Mouse (Mus musculus) urinary bladder, postnatal 0 days (tissue): ENCODE data around the gene Vmn1r210. TPM values are rescaled to one million over a fixed set of nuclear protein-coding genes. Genes with fewer than 3 reads are reported as not detected.

Source experiments
- polyA plus RNA-seq: library from polyadenylated mRNA; unstranded; fragments of >200 nt; fragmentation: Nextera tagmentation; extraction: Ambion mirVana; gene quantifications from 2 replicates; pipeline ENCODE4 v1.2.1, GENCODE M21; 2015

Gene Vmn1r210
- not detected in 2 replicates for polyA plus RNA-seq

GRCm38 (mm10) chr13:22831248-22831647 lies at the start of gene Vmn1r210:
Gene Vmn1r210 (minus strand): TSS chr13:22831348.

DNA sequence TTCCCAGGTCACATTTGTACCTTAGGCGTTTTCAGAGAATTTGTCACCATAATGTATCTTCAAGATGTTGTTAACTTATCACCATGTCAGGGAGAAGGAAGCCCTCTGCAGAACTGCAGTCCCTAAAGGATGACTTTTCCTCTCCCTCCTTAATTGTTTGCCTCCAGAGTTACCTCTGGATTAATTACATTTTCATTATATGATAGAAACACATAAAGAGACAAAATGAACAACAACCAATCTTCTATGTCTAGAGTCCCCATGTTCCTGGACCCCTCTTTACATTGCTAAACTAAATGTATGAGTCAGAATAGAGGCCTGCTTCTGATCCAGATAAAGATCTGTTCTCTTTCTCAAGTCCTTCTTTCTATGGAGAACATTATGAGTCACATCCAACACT lies 26.3 kb upstream of the Vmn1r210 start, which contains the start of gene Vmn1r211:
Vmn1r211 (minus strand) TSS at position 101 of the 400 bp plus-strand sequence.

GRCm38 (mm10) chr13:22809582-22809981 lies 21.6 kb downstream of the Vmn1r210 start, which contains the start of gene Vmn1r209:
Gene Vmn1r209 (minus strand): TSS chr13:22809682.

DNA sequence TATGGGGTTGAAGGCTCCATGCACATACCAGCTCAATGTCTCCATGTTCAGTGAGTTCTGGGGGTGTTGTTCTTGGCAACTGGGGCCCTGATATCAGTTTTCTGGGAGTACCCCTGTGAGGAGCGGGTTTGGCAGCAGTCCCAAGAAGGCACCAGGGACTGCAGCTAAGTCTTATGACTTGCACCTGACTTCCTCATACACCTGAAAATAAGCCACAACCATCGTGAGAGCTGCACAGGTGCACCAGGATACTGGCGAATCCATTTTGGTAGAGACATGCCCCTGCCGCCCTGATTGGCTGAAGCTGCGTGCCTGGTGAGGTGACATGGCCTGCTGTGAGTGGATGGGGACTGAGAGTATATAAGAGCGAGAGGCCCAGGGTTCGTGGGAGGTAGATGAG lies 53.8 kb downstream of the Vmn1r210 start, which contains the start of gene Vmn1r208:
Vmn1r208 (minus strand) TSS at position 101 of the 400 bp plus-strand sequence.

Other genes with a start within 250 kb of the Vmn1r210 start
- gene Vmn1r205, start 238.3 kb downstream of the Vmn1r210 start, polyA plus RNA-seq = not detected in 2 replicates
- gene Vmn1r206, start 207.1 kb downstream of the Vmn1r210 start, polyA plus RNA-seq = not detected in 2 replicates
- not detected in 2 replicates for gene Vmn1r207-ps, start 101.7 kb downstream of the Vmn1r210 start, polyA plus RNA-seq
- gene Vmn1r208, start 53.9 kb downstream of the Vmn1r210 start, polyA plus RNA-seq = not detected in 2 replicates
- not detected in 2 replicates for gene Vmn1r209, start 21.7 kb downstream of the Vmn1r210 start, polyA plus RNA-seq
- not detected in 2 replicates for gene Vmn1r211, start 26.2 kb upstream of the Vmn1r210 start, polyA plus RNA-seq
- gene Vmn1r212, start 52.9 kb upstream of the Vmn1r210 start, polyA plus RNA-seq = not detected in 2 replicates
- not detected in 2 replicates for gene Vmn1r213, start 176.3 kb upstream of the Vmn1r210 start, polyA plus RNA-seq
- not detected in 2 replicates for gene Vmn1r214, start 199.1 kb upstream of the Vmn1r210 start, polyA plus RNA-seq
- gene Vmn1r215, start 236.7 kb upstream of the Vmn1r210 start, polyA plus RNA-seq = not detected in 2 replicates